Mouse (Mus musculus) C2C12 (cell line): ENCODE measurements at regions not wholly inside any gene's neighbourhood (a gene's known extent, or its start where the extent isn't known, plus 50 kb on each side); places are given as distances from the start of the nearest gene placed in this dataset.

Source experiments
- H3K27me3 ChIP-seq: one replicate; pipeline ENCODE4 v1.6.1; 2011; ENCODE audit not compliant: control insufficient read depth, insufficient read depth, insufficient read length
- H3K36me3 ChIP-seq: one replicate; pipeline ENCODE4 v1.6.1; 2011; ENCODE audit not compliant: control insufficient read depth, insufficient read depth
- H3K4me3 ChIP-seq: one replicate; pipeline ENCODE4 v1.5.1; 2011; ENCODE audit warnings: mild to moderate bottlenecking, control low read depth; ENCODE audit not compliant: poor library complexity, insufficient read depth, severe bottlenecking
- H3K79me2 ChIP-seq: one replicate; pipeline ENCODE4 v1.6.1; 2011; ENCODE audit not compliant: control insufficient read depth, insufficient read depth
- H3K79me3 ChIP-seq: one replicate; pipeline ENCODE4 v1.6.1; 2011; ENCODE audit warnings: low read depth, control low read depth
- H3ac ChIP-seq: one replicate; pipeline ENCODE3; 2011; ENCODE audit warnings: low read depth; ENCODE audit not compliant: control insufficient read depth, insufficient read length
- CEBPB ChIP-seq: IDR thresholded peaks from one replicate; pipeline ENCODE4 v1.6.1; 2011; ENCODE audit warnings: low read depth, mild to moderate bottlenecking, control low read depth, moderate library complexity
- CTCF ChIP-seq: IDR thresholded peaks from one replicate; pipeline ENCODE4 v1.5.1; 2011; ENCODE audit not compliant: control insufficient read depth, insufficient read depth, insufficient read length
- FOSL1 ChIP-seq: IDR thresholded peaks from one replicate; pipeline ENCODE4 v1.8.0; 2011; ENCODE audit warnings: mild to moderate bottlenecking, low read length; ENCODE audit not compliant: poor library complexity, insufficient read depth, severe bottlenecking
- MAX ChIP-seq: IDR thresholded peaks from one replicate; pipeline ENCODE4 v1.6.1; 2011; ENCODE audit warnings: mild to moderate bottlenecking, control low read depth
- MYOD1 ChIP-seq: IDR thresholded peaks from one replicate; pipeline ENCODE4 v1.6.1; 2011; ENCODE audit warnings: low read depth; ENCODE audit not compliant: control insufficient read depth, insufficient read length
- MYOG ChIP-seq: IDR thresholded peaks from one replicate; pipeline ENCODE4 v1.6.1; 2011; ENCODE audit not compliant: control insufficient read depth, insufficient read length; ENCODE audit errors: extremely low read depth
- USF1 ChIP-seq: IDR thresholded peaks from one replicate; pipeline ENCODE4 v1.6.1; 2011; ENCODE audit warnings: low read depth, mild to moderate bottlenecking, control low read depth, moderate library complexity

GRCm38 (mm10) chr15:93681602-93682001 is 85.9 kb upstream of the Prickle1 start:
- H3K79me2 ChIP-seq = no peaks in the 10 kb centered on the region
- H3K27me3 ChIP-seq = no peaks in the 10 kb centered on the region
- H3K36me3 ChIP-seq = no peaks in the 10 kb centered on the region
- H3K79me3 ChIP-seq = no peaks in the 10 kb centered on the region
- no peak overlapping the region for H3K4me3 ChIP-seq
- no peak overlapping the region for H3ac ChIP-seq
- TF ChIP-seq MYOG (no peak), MAX (no peak), USF1 (no peak), CTCF (no peak), MYOD1 (no peak), FOSL1 (no peak)

DNA sequence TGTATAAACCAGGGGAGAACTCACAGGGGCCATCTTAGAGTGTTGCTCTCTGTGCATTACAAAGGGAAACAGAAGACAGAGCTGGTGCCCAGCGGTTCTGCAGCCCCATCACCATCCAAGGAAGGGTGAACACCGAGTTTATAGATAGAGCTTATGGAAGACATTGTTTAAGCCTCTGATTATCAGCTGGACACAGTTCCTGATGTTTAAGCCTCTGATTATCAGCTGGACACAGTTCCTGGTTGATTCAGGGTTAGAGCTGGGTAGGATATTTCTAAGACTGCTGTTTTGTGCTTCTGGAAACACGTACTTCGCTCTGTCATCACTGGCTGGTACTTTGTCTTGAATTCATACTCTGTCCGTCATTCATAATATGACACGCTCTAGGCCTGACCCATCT is 79.9 kb upstream of the Prickle1 start:
- no peak for TF ChIP-seq CEBPB
- TF ChIP-seq MYOG = no peak
- TF ChIP-seq CTCF = no peak
- TF ChIP-seq MAX = no peak
- TF ChIP-seq FOSL1 = no peak
- TF ChIP-seq MYOD1 = no peak
- no peak for TF ChIP-seq USF1
- no peaks in the 10 kb centered on the region for H3K27me3 ChIP-seq
- H3K79me3 ChIP-seq = no peaks in the 10 kb centered on the region
- H3K4me3 ChIP-seq = no peak overlapping the region
- H3K79me2 ChIP-seq = no peaks in the 10 kb centered on the region
- no peak overlapping the region for H3ac ChIP-seq
- H3K36me3 ChIP-seq = no peaks in the 10 kb centered on the region

GRCm38 (mm10) chr15:93673976-93674375 is 78.3 kb upstream of the Prickle1 start:
- no peaks in the 10 kb centered on the region for H3K79me3 ChIP-seq
- no peaks in the 10 kb centered on the region for H3K36me3 ChIP-seq
- H3K27me3 ChIP-seq = no peaks in the 10 kb centered on the region
- H3ac ChIP-seq = no peak overlapping the region
- no peaks in the 10 kb centered on the region for H3K79me2 ChIP-seq
- no peak overlapping the region for H3K4me3 ChIP-seq
- no peak for TF ChIP-seq USF1
- TF ChIP-seq CEBPB = no peak
- TF ChIP-seq MYOD1 = no peak
- no peak for TF ChIP-seq CTCF
- TF ChIP-seq MAX = no peak
- no peak for TF ChIP-seq MYOG
- no peak for TF ChIP-seq FOSL1

- Histone ChIP-seq H3K79me2 (no peaks in the 10 kb centered on the region), H3K79me3 (no peaks in the 10 kb centered on the region), H3K36me3 (no peaks in the 10 kb centered on the region), H3ac (no peak overlapping the region), H3K27me3 (no peaks in the 10 kb centered on the region), H3K4me3 (no peak overlapping the region)
- TF ChIP-seq FOSL1 (no peak), MYOD1 (no peak), USF1 (no peak), MYOG (no peak), CTCF (no peak), CEBPB (no peak), MAX (no peak)
Observed at GRCm38 (mm10) chr15:93663876-93664275, 68.2 kb upstream of the Prickle1 start.

DNA sequence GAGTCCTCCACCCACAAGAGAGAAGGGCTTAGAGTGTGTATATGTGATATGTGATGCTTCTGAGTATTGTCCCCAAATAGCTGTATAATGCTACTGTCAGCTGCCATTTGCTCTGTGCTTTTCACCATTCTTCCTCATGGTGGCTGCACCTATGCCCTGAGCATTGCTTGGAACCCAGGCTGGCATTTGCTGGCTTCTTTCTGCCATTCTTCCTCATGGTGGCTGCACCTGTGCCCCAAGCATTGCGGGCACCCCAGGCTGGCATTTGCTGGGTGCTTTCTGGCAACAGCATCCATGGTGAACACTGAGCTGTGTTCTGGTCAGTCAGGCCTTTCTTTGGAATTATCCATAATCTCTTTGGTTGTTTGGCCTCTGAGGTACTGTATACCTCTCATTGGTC is 66.9 kb upstream of the Prickle1 start:
- Histone ChIP-seq H3ac (no peak overlapping the region), H3K79me3 (no peaks in the 10 kb centered on the region), H3K27me3 (no peaks in the 10 kb centered on the region), H3K36me3 (no peaks in the 10 kb centered on the region), H3K79me2 (no peaks in the 10 kb centered on the region), H3K4me3 (no peak overlapping the region)
- TF ChIP-seq MAX (no peak), CEBPB (no peak), MYOG (no peak), USF1 (no peak), CTCF (no peak), FOSL1 (no peak), MYOD1 (no peak)

DNA sequence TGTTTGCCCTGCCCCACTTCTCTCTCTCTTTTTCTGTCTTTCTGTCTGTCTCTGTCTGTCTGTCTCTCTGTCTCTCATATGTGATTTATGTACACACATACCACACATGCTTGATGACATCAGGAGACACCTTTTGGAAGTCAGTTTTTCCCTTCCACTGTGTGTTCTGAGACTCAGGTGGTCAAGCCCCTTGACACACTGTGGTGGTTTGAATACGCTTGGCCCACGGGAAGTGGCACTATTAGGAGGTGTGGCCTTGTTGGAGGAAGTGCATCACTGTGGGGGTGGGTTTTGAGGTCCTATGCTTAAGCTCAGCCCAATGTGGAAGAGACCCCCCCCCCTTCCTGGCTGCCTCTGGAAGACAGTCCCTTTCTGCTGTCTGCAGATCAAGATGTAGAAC is 66.1 kb upstream of the Prickle1 start:
- Histone ChIP-seq H3K79me2 (no peaks in the 10 kb centered on the region), H3ac (no peak overlapping the region), H3K27me3 (no peaks in the 10 kb centered on the region), H3K4me3 (no peak overlapping the region), H3K79me3 (no peaks in the 10 kb centered on the region), H3K36me3 (no peaks in the 10 kb centered on the region)
- TF ChIP-seq MAX (no peak), MYOG (no peak), CTCF (no peak), USF1 (no peak), MYOD1 (no peak), FOSL1 (no peak), CEBPB (no peak)
